Mouse (Mus musculus) layer of hippocampus, postnatal 14 days (tissue): ENCODE results near the gene Tbc1d21. TPM values are rescaled to one million over a fixed set of nuclear protein-coding genes. Genes with fewer than 3 reads are reported as not detected.

ENCODE experiments used
- DNase-seq, 2 experiments: peaks; one replicate each; pipeline ENCODE4 v3.0.0; 2021 to 2022; ENCODE audit warnings: low spot score in 2 of 2, mixed read lengths in 1 of 2
- total RNA-seq, 2 experiments: library from RNA; stranded (reverse); gene quantifications; 2 replicates each; pipeline ENCODE4 v1.2.3; 2021

Tbc1d21 gene
- total RNA-seq, 2 experiments from 2014 or later: not detected

- DNase-seq: no peak
Measured at GRCm38 (mm10) chr9:58345963-58346362, 24.3 kb downstream of the Tbc1d21 start.

GRCm38 (mm10) chr9:58341795-58342194 is 28.5 kb downstream of the Tbc1d21 start:
- no peak for DNase-seq

GRCm38 (mm10) chr9:58336650-58337281 is 33.5 kb downstream of the Tbc1d21 start:
- DNase-seq: no peak

GRCm38 (mm10) chr9:58331276-58331675 is 39.0 kb downstream of the Tbc1d21 start:
- DNase-seq: no peak

- peak; percentile 66 to 83 for DNase-seq
Measured at GRCm38 (mm10) chr9:58330293-58330692, 40.0 kb downstream of the Tbc1d21 start.

- DNase-seq: no peak
Measured at GRCm38 (mm10) chr9:58327382-58327781, 42.9 kb downstream of the Tbc1d21 start.

GRCm38 (mm10) chr9:58326477-58327180 is 43.6 kb downstream of the Tbc1d21 start:
- DNase-seq: no peak

GRCm38 (mm10) chr9:58321681-58322080 is 48.6 kb downstream of the Tbc1d21 start:
- DNase-seq: no peak

- DNase-seq: no peak
Measured at GRCm38 (mm10) chr9:58318317-58318716, 51.9 kb downstream of the Tbc1d21 start.

- no peak for DNase-seq
Measured at GRCm38 (mm10) chr9:58317381-58317780, 52.9 kb downstream of the Tbc1d21 start.

- DNase-seq: no peak
Measured at GRCm38 (mm10) chr9:58316784-58317183, 53.5 kb downstream of the Tbc1d21 start.

- DNase-seq: no peak
Measured at GRCm38 (mm10) chr9:58315850-58316249, 54.4 kb downstream of the Tbc1d21 start.

GRCm38 (mm10) chr9:58314682-58315360 is 55.4 kb downstream of the Tbc1d21 start:
- peak in 1 of 2 experiments; percentile 63 for DNase-seq

- DNase-seq: peak in 1 of 2 experiments; percentile 42
Measured at GRCm38 (mm10) chr9:58312944-58313359, 57.3 kb downstream of the Tbc1d21 start, which contains the start of gene Loxl1. TSS of gene Loxl1 (minus strand) at chr9:58313186.

GRCm38 (mm10) chr9:58312196-58312943 is 57.9 kb downstream of the Tbc1d21 start:
- DNase-seq: no peak

- DNase-seq: no peak
Measured at GRCm38 (mm10) chr9:58311191-58311910, 58.9 kb downstream of the Tbc1d21 start.

- DNase-seq: no peak
Measured at GRCm38 (mm10) chr9:58310043-58310660, 60.1 kb downstream of the Tbc1d21 start.
